Mouse (Mus musculus): ENCODE measurements around the gene Cxxc4. TPM values are rescaled to one million over a fixed set of nuclear protein-coding genes. Genes with fewer than 3 reads are reported as not detected.

Cxxc4 gene
- polyA plus RNA-seq, 1 experiment from 2014 or later = 4.0 TPM

DNA sequence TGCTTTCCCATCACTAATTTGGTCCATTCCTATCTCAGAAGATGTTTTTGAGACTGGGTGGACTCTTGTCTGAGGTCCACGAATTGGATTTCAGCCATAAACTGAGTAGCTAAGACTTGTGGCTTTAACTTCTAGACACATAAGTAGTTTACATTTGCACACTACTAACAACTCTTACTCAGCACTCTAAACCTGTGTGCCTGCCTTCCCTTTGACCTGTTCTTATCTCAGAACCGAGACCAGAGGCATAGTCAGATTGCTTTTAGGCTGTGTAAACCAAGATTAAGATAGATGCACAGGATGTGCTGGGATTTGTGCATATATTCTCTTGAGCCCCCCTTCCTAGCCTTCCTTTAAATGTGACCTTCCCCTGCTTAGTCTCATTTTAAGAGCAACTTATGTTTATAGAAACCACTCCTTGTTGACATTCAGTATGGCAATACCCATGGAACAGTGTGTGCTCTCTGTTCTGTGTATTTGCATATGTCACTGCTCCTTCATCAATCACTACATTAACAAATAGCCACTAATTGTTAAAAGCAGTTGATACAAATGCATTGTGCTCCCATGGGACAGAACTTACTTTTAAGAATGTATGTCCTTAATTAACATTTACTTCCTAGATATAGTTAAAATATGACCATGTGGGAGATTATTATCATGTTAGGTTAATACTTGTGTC lies 7.0 kb downstream of the Cxxc4 start:
- no peaks in the 10 kb centered on the region for H3K36me3 ChIP-seq (ENCODE audit: insufficient read depth, low read length)
- H3K4me2 ChIP-seq (replicated peaks; ENCODE audit: low read depth, low read length) = no peak overlapping the region
- H3K4me1 ChIP-seq (ENCODE audit: insufficient read depth, low read length) = peaks cover 11% of the 10 kb centered on the region
- ATAC-seq (ENCODE audit: low FRiP score, low TSS enrichment) = no peak
- no peaks in the 10 kb centered on the region for H3K9me3 ChIP-seq (ENCODE audit: low read length)
- H3K9ac ChIP-seq (replicated peaks; ENCODE audit: low read length) = no peak overlapping the region
- H3K27ac ChIP-seq (ENCODE audit: low read length) = no peak overlapping the region
- H3K4me3 ChIP-seq (ENCODE audit: low read length) = no peak overlapping the region
- WGBS = 40% methylated on average over 2 of the region's 2 CpGs
- H3K27me3 ChIP-seq (ENCODE audit: insufficient read depth, low read length) = no peaks in the 10 kb centered on the region

- H3K4me3 ChIP-seq (ENCODE audit: low read length) = no peak overlapping the region
- no peak overlapping the region for H3K4me2 ChIP-seq (replicated peaks; ENCODE audit: low read depth, low read length)
- H3K9me3 ChIP-seq (ENCODE audit: low read length) = no peaks in the 10 kb centered on the region
- H3K36me3 ChIP-seq (ENCODE audit: insufficient read depth, low read length) = no peaks in the 10 kb centered on the region
- ATAC-seq (ENCODE audit: low FRiP score, low TSS enrichment) = peak; percentile 35; the same call in 1 of the 2 replicates
- H3K27me3 ChIP-seq (ENCODE audit: insufficient read depth, low read length) = no peaks in the 10 kb centered on the region
- H3K27ac ChIP-seq (ENCODE audit: low read length) = no peak overlapping the region
- peaks cover 6% of the 10 kb centered on the region for H3K4me1 ChIP-seq (ENCODE audit: insufficient read depth, low read length)
- H3K9ac ChIP-seq (replicated peaks; ENCODE audit: low read length) = no peak overlapping the region
- WGBS = 21% methylated on average over 3 of the region's 3 CpGs
Observed at GRCm38 (mm10) chr3:134243850-134244247, 7.6 kb downstream of the Cxxc4 start.

GRCm38 (mm10) chr3:134254221-134254620 lies 17.9 kb downstream of the Cxxc4 start:
- 65% methylated on average over 2 of the region's 2 CpGs for WGBS
- no peaks in the 10 kb centered on the region for H3K9me3 ChIP-seq (ENCODE audit: low read length)
- H3K9ac ChIP-seq (replicated peaks; ENCODE audit: low read length) = no peak overlapping the region
- no peak overlapping the region for H3K27ac ChIP-seq (ENCODE audit: low read length)
- no peaks in the 10 kb centered on the region for H3K27me3 ChIP-seq (ENCODE audit: insufficient read depth, low read length)
- ATAC-seq (ENCODE audit: low FRiP score, low TSS enrichment) = no peak
- no peaks in the 10 kb centered on the region for H3K36me3 ChIP-seq (ENCODE audit: insufficient read depth, low read length)
- H3K4me3 ChIP-seq (ENCODE audit: low read length) = no peak overlapping the region
- H3K4me1 ChIP-seq (ENCODE audit: insufficient read depth, low read length) = no peaks in the 10 kb centered on the region
- no peak overlapping the region for H3K4me2 ChIP-seq (replicated peaks; ENCODE audit: low read depth, low read length)

- 76% methylated on average over 5 of the region's 5 CpGs for WGBS
- H3K9ac ChIP-seq (replicated peaks; ENCODE audit: low read length) = no peak overlapping the region
- H3K27me3 ChIP-seq (ENCODE audit: insufficient read depth, low read length) = no peaks in the 10 kb centered on the region
- H3K4me3 ChIP-seq (ENCODE audit: low read length) = no peak overlapping the region
- no peaks in the 10 kb centered on the region for H3K4me1 ChIP-seq (ENCODE audit: insufficient read depth, low read length)
- H3K9me3 ChIP-seq (ENCODE audit: low read length) = no peaks in the 10 kb centered on the region
- no peaks in the 10 kb centered on the region for H3K36me3 ChIP-seq (ENCODE audit: insufficient read depth, low read length)
- no peak overlapping the region for H3K4me2 ChIP-seq (replicated peaks; ENCODE audit: low read depth, low read length)
- no peak overlapping the region for H3K27ac ChIP-seq (ENCODE audit: low read length)
- no peak for ATAC-seq (ENCODE audit: low FRiP score, low TSS enrichment)
Observed at GRCm38 (mm10) chr3:134258715-134259114, 22.4 kb downstream of the Cxxc4 start.

DNA sequence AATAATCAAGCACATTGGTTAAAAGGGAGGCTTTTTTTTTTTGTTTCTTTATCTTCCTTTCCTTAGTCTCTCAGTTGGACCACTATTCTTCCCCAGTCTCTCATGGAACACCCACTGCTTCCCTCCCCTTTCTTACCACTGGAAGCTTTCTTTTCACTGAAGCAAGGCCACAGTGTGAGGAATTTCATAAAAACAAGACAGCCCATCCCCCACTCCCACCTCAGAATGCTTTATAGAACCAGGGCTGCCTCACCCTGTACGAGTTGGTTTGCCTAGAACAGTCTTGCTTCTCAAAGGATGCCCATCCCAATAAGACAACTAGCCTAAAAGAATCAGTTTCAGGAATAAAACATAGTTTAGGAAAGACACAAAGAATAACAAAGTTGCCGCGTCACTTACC lies 23.0 kb downstream of the Cxxc4 start:
- Histone ChIP-seq H3K4me2 (replicated peaks; ENCODE audit: low read depth, low read length) (no peak overlapping the region), H3K9me3 (ENCODE audit: low read length) (no peaks in the 10 kb centered on the region), H3K36me3 (ENCODE audit: insufficient read depth, low read length) (no peaks in the 10 kb centered on the region), H3K9ac (replicated peaks; ENCODE audit: low read length) (no peak overlapping the region), H3K4me1 (ENCODE audit: insufficient read depth, low read length) (no peaks in the 10 kb centered on the region), H3K4me3 (ENCODE audit: low read length) (no peak overlapping the region), H3K27ac (ENCODE audit: low read length) (no peak overlapping the region), H3K27me3 (ENCODE audit: insufficient read depth, low read length) (no peaks in the 10 kb centered on the region)
- no peak for ATAC-seq (ENCODE audit: low FRiP score, low TSS enrichment)
- WGBS = 64% methylated on average over 3 of the region's 3 CpGs

DNA sequence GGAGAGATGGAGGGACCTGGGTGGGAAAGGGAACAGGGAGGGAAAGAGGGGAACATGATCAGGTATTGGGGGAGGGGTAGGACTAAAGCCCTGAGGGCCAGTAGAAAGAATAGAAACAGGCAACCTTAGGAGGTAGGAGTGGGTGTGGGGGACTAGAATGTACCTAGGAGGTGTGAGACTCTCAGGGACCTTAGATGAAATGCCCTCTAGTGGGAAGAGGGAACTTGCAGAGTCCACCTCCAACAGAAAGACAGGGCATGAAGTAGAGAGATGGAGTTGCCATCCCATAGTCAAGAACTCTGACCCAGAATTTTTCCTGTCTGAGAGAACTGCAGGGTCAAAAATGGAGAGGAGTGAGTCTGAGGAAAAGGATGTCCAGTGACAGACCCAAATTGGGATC lies 43.4 kb downstream of the Cxxc4 start:
- Histone ChIP-seq H3K4me1 (ENCODE audit: insufficient read depth, low read length) (no peaks in the 10 kb centered on the region), H3K4me2 (replicated peaks; ENCODE audit: low read depth, low read length) (no peak overlapping the region)
- ATAC-seq (ENCODE audit: low FRiP score, low TSS enrichment) = no peak

GRCm38 (mm10) chr3:134281527-134282370 lies 45.5 kb downstream of the Cxxc4 start:
- H3K4me2 ChIP-seq (replicated peaks; ENCODE audit: low read depth, low read length) = peak overlapping the region; percentile 26
- ATAC-seq (ENCODE audit: low FRiP score, low TSS enrichment) = no peak
- 39% methylated on average over 14 of the region's 14 CpGs for WGBS

More for the DNA sequence above, 43.4 kb downstream of the Cxxc4 start:
- H3K4me3 ChIP-seq (ENCODE audit: low read length) = no peak overlapping the region
- no peak overlapping the region for H3K9ac ChIP-seq (replicated peaks; ENCODE audit: low read length)
- H3K36me3 ChIP-seq (ENCODE audit: insufficient read depth, low read length) = no peaks in the 10 kb centered on the region
- no peak overlapping the region for H3K27ac ChIP-seq (ENCODE audit: low read length)
- H3K27me3 ChIP-seq (ENCODE audit: insufficient read depth, low read length) = no peaks in the 10 kb centered on the region
- H3K9me3 ChIP-seq (ENCODE audit: low read length) = no peaks in the 10 kb centered on the region

GRCm38 (mm10) chr3:134295217-134295616 lies 58.9 kb downstream of the Cxxc4 start:
- Histone ChIP-seq H3K27me3 (ENCODE audit: insufficient read depth, low read length) (no peaks in the 10 kb centered on the region), H3K4me1 (ENCODE audit: insufficient read depth, low read length) (no peaks in the 10 kb centered on the region), H3K9ac (replicated peaks; ENCODE audit: low read length) (no peak overlapping the region), H3K27ac (ENCODE audit: low read length) (no peak overlapping the region), H3K9me3 (ENCODE audit: low read length) (no peaks in the 10 kb centered on the region), H3K4me3 (ENCODE audit: low read length) (no peak overlapping the region), H3K36me3 (ENCODE audit: insufficient read depth, low read length) (no peaks in the 10 kb centered on the region), H3K4me2 (replicated peaks; ENCODE audit: low read depth, low read length) (no peak overlapping the region)
- 80% methylated on average over 6 of the region's 6 CpGs for WGBS
- ATAC-seq (ENCODE audit: low FRiP score, low TSS enrichment) = no peak

More at GRCm38 (mm10) chr3:134281527-134282370, 45.5 kb downstream of the Cxxc4 start:
- H3K4me1 ChIP-seq (ENCODE audit: insufficient read depth, low read length) = no peaks in the 10 kb centered on the region
- no peaks in the 10 kb centered on the region for H3K27me3 ChIP-seq (ENCODE audit: insufficient read depth, low read length)
- H3K4me3 ChIP-seq (ENCODE audit: low read length) = peak overlapping the region; percentile 11; the same call in 1 of the 2 replicates
- no peaks in the 10 kb centered on the region for H3K9me3 ChIP-seq (ENCODE audit: low read length)
- H3K27ac ChIP-seq (ENCODE audit: low read length) = no peak overlapping the region
- H3K9ac ChIP-seq (replicated peaks; ENCODE audit: low read length) = 0 out of 2 replicates have a peak overlapping the region, but pooled peaks have one; percentile 31
- no peaks in the 10 kb centered on the region for H3K36me3 ChIP-seq (ENCODE audit: insufficient read depth, low read length)

GRCm38 (mm10) chr3:134302681-134303491 lies 66.6 kb downstream of the Cxxc4 start:
- peak overlapping the region; percentile 27 for H3K4me3 ChIP-seq (ENCODE audit: low read length)
- H3K4me2 ChIP-seq (replicated peaks; ENCODE audit: low read depth, low read length) = peak overlapping the region; percentile 49
- peaks cover 12% of the 10 kb centered on the region for H3K4me1 ChIP-seq (ENCODE audit: insufficient read depth, low read length)
- H3K27me3 ChIP-seq (ENCODE audit: insufficient read depth, low read length) = no peaks in the 10 kb centered on the region
- no peaks in the 10 kb centered on the region for H3K9me3 ChIP-seq (ENCODE audit: low read length)
- 25% methylated on average over 21 of the region's 21 CpGs for WGBS
- no peak overlapping the region for H3K9ac ChIP-seq (replicated peaks; ENCODE audit: low read length)
- no peak overlapping the region for H3K27ac ChIP-seq (ENCODE audit: low read length)
- no peaks in the 10 kb centered on the region for H3K36me3 ChIP-seq (ENCODE audit: insufficient read depth, low read length)
- ATAC-seq (ENCODE audit: low FRiP score, low TSS enrichment) = no peak

All from kidney, embryonic 16.5 days (tissue).